Mouse (Mus musculus): Measurements from ENCODE around the gene Ext2.

Ext2 gene

GRCm38 (mm10) chr2:93806487-93807201, 15.7 kb downstream of the Ext2 start:
- no peak for DNase-seq

- DNase-seq: no peak
These were observed 16.8 kb downstream of the Ext2 start for GRCm38 (mm10) chr2:93805523-93805922.

DNA sequence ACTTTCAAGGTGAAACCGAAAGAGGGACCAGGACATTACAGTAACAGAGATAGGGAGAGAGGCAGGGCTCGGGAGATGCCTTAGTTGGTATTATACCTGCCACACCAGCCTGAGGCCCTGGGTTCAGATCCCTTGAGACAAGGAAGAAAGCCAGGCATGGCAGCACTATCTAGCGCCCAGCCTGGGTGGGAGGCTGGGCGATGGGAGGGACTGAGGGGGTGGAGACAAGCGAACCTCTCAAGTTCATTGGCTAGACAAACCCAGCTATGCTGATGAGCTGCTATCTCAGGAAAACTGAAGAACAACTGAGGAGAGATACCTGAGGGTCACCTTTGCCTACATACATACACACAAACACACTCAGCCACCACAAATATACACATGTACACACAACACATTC, 17.3 kb downstream of the Ext2 start:
- DNase-seq: no peak

- no peak for DNase-seq
These were observed 19.4 kb downstream of the Ext2 start for GRCm38 (mm10) chr2:93802947-93803346.

DNA sequence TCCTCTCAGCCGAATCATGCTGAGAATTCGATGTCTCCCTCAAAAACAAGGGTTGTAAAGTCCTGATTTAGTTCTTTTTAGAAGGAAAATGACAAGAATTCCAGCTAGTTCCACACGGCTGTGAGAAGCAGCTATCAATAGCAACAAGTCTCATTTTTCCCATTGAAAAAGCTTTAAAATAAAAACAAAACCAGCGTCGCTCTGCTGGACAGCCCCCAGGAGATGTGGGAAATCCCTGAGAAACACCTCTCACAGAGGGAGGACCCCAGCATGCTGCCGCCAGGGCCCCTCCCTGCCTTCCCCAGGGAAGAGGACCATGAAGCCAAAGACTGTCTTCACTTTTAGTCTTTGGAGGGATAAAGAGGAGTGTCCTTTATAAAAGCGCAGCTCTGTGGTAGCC, 21.3 kb downstream of the Ext2 start:
- no peak for DNase-seq

- peak; percentile 26 to 67 for DNase-seq
These were observed 25.1 kb downstream of the Ext2 start for GRCm38 (mm10) chr2:93797162-93797795.

- no peak for DNase-seq
These were observed 28.0 kb downstream of the Ext2 start for GRCm38 (mm10) chr2:93794375-93794774.

DNA sequence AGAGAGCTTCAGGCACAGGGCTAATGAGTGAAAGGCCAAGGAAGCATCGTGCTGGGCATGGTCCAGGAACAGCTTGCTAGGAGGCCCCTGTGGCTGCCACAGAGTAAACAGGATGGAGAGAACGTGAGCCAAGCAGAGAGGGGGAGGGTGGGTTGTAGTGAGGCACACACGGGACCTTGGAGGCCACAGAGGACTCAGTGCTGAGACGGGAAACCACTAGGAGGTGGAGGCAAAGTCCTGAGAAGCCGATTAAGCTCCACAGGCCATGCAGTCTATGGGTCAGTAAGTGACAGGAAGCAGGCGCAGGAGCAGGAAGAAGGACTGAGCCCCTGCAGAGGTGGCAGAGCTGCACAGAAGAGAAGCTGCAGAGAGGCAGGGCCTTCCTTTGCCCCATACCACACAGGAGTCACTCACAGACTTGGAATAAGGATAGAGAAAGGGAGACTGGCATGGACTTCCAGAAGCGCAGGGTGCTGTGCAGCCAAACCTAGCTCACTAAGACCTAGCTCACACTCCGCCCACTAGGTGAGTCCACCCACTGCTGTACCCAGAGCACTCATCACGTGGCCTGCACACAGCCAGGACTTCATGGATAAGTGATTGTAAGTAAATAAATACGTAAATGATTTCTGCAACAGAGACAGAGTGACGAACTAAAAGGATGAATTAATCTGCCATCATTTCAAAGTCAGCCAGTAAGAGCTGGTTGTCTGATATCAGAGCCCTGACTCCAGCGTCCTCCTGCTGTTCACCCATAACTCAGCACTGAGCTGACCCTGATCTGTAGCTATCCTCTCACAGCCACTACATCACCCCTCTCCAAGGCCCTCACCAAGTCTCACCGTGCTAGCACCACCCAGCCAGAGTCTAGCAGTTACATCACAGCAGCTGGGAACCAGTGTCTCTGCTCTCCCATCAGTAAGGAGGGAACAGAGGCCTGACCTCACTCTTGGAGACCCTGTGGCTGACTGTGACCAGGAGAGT, 30.6 kb downstream of the Ext2 start:
- DNase-seq: peak; percentile 70 to 78

GRCm38 (mm10) chr2:93790798-93791345, 31.5 kb downstream of the Ext2 start:
- DNase-seq: no peak

- DNase-seq: no peak
These were observed 33.8 kb downstream of the Ext2 start for GRCm38 (mm10) chr2:93788557-93788956.

DNA sequence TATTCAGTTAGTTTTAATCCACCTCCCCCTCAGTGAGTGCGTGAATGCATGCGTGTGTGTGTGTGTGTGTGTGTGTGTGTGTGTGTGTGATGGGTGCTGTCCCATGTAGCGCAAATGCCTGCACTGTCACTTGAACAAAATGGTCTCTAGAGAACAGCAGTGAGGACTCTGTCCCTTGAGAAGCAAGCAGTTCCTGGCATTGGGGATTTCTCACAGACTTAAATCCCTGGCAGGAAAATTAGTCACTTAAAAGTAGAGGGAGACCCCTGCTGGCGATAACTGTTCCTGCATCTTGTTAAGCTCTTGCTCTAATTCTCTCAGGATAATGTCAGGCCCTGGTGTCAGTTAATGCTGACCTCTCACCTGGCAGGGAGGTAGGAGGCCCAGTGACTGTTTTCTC, 36.2 kb downstream of the Ext2 start:
- peak; percentile 53 to 64 for DNase-seq

DNA sequence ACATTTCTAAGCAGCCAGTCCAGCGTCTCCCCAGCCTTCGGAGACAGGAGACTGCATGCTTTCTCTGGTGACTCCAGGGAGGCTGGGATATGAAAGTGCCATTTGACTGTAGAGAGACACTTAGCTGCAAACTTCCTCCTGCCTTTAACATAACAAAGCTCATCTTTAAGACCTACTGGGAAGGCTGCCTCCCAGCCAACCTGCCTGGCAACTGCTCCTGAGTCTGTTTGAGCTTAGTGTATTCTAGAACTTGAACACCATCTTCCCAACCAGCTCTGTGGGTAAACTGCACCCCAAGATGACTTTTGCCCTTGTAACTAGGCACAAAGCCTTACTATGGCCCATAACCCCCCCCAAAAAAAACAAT, 37.0 kb downstream of the Ext2 start:
- DNase-seq: no peak

DNA sequence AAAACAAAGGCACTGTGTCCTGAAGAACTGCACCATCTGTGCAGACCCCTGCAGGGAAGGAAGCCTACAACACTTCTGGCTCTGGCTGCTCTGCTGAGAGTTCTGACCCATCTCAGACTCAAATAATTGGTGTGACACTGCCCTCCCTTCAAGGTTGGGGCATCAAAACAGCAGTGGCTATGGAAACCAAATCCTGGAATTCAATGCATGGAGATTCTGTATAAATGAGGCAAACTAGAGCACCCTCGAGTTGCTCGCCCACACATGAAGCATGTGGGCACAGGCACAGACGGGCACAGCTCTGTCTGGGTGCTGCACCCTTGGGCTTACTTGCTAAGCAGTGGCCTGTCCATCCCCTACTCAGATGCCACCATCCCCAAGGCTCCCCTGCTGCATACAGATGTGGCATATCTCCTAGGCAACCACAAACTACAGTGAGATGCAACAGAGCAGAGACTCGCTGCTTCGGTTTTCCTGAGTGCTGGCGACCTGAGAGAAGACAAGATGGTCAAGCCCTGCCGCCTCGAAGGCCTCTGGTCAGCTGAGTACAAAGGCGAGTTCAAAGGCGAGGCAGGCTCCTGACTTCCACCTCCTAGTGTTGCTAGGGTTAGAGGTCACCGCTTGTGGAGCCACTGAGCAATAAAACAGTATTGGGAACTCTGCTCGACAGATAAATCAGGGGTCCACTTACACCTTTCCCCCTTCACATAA, 37.5 kb downstream of the Ext2 start:
- DNase-seq: no peak

DNA sequence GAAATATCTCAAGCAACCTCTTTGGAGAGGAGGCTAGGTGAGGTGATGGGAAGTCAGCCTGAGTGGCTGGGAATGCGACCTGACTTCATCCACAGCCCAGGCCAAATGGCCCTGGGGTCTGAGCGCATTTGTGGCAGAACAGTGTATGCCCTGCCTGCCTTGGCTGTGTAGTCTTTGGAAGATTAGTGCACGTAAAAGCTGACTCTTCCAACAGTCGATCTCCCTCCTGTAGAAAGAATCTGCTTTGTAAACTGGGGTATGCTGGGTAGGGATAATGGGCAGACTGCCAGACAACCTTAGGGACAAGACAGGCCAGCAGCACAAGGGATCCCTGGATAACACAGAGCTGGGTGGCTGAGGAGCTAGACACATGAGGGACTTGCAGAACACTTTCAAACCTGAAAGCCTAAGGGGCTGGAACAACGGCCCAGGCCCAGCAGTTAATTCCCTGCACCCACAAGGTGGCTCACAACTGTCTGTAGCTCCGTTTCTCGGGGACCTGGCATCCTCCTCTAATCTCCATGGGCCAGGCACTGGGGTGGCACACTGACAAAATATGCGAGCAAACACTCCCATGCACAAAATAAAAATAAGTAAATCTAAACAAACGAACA, 38.3 kb downstream of the Ext2 start:
- no peak for DNase-seq

DNA sequence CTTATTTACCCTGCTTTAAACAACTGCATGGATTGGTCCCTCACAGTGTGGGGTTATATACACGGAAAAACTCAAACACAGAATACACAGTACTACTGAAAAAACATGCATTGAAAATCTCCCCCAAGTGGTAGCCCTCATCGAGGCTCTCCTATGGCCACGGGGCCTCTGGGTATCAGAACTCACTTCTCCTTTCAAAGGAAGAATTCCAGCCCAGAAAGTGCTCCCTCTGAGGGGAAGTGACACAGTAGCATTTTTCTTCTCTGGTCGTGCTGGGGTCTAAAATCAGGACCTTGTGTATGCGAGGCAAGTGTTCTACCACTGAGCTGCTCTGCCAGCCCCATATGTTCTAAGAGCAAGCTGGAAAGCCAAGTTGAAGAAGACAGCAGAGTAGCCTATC, 39.7 kb downstream of the Ext2 start:
- no peak for DNase-seq

GRCm38 (mm10) chr2:93782156-93782555, 40.2 kb downstream of the Ext2 start:
- no peak for DNase-seq

- DNase-seq: no peak
These were observed 41.8 kb downstream of the Ext2 start for GRCm38 (mm10) chr2:93780528-93780927.

- no peak for DNase-seq
These were observed 42.5 kb downstream of the Ext2 start for GRCm38 (mm10) chr2:93779897-93780208.

DNA sequence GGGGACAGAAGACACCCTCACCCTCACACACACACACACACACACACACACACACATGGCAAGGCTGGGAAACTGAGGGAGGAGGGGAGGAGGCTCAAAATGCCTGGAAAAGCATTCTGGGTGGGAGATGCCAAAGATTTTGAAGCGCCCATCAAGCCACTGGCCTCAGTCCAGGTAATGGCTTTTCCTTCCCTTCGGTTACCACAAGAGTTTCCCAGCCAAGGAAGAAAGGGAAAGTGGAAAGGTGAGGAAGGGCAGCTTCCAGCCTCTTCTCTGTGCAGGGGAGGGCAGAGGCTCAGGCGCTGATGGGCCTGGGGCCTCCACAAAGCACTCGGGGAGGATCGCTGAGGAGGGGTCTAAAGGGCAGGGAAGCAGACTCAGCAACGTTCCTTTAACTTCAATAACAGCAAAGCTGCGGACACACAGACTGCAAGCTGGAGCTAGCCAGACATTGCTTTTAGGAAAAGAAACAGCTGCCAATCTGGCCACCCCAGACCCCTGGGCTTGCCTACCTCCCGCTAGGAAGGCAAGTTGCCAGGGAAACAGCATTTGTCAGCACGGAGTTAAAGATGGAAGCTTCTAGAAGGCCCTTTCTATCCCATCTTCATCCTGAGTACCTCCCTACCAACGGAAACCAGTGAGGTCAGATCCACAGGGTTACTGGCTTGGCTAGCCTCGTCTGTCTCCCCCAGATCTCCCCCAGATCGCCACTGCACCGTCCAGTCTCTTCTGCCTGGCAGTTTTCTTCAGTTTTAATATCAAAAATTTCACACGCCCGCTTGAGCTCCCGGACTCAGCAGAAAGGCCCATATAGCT, 43.1 kb downstream of the Ext2 start:
- DNase-seq: no peak

GRCm38 (mm10) chr2:93778616-93779015, 43.8 kb downstream of the Ext2 start:
- DNase-seq: no peak

DNA sequence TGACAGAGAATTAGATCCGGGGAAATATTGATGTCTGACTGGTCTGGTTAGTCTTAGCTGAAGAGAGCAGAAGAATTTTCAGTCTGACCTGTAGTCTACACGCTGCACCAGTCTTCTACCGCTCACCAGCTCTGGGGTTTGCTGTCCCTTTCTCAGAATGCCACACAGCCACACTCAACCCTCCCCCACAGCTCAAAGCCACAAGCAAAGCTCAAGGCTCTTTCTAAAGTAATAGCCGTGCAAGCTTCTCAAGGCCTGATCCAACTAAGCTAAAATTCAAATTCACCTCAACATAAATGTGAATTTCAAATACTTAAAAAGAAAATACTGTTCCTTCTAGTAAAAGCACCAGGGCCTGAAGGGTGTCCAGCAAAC, 45.3 kb downstream of the Ext2 start:
- no peak for DNase-seq
